ENCODE assay signal across 15 mouse cellular contexts in genomic region chr1:156679599-156679998, GRCm38 (mm10).
"Had no signal": no experiment of that assay in that cellular context is flagged by ENCODE, and none has a peak within 500 bp of the region (broad histone marks: within the 10 kb centered on the region; RNA-seq: fewer than 3 reads in every experiment).

No protein-coding gene starts in this region.

- H3K4me3 ChIP-seq: limb, embryonic 10.5 days; limb, embryonic 13.5 days; liver, embryonic 12.5 days; liver, embryonic 15.5 days; lung, embryonic 15.5 days had no signal

- H3K9me3 ChIP-seq: limb, embryonic 10.5 days; limb, embryonic 13.5 days; liver, embryonic 12.5 days; liver, embryonic 15.5 days; lung, embryonic 15.5 days had no signal

- H3K9ac ChIP-seq: limb, embryonic 13.5 days; liver, embryonic 12.5 days; liver, embryonic 15.5 days; lung, embryonic 15.5 days had no signal

- ATAC-seq: liver, embryonic 12.5 days had no signal

- H3K27ac ChIP-seq: limb, embryonic 10.5 days; limb, embryonic 13.5 days; liver, embryonic 12.5 days; liver, embryonic 15.5 days; lung, embryonic 15.5 days had no signal

- H3K27me3 ChIP-seq: limb, embryonic 13.5 days; liver, embryonic 15.5 days; lung, embryonic 15.5 days had no signal

- DNase-seq: kidney, postnatal 14 days; kidney, postnatal 4 days; liver; lung, adult 18-20 months; lung, postnatal 10 days; lung, postnatal 4 days; midbrain, embryonic 14.5 days; thymus, adult 18-20 months; thymus, postnatal 36 days had no signal

- H3K4me2 ChIP-seq: limb, embryonic 13.5 days; liver, embryonic 12.5 days; liver, embryonic 15.5 days; lung, embryonic 15.5 days; midbrain, embryonic 11.5 days had no signal
